Mouse (Mus musculus) lung, embryonic 14.5 days (tissue): ENCODE measurements around the gene Aldoc. TPM values are rescaled to one million over a fixed set of nuclear protein-coding genes. Genes with fewer than 3 reads are reported as not detected.

Experiments
- ATAC-seq: fragments of 200-750 bp; cut with Nextera tagmentation; 2 replicates; pipeline ENCODE4 v1.8.0; 2017; ENCODE audit warnings: mild to moderate bottlenecking, moderate TSS enrichment, moderate library complexity; ENCODE audit not compliant: insufficient read depth
- DNase-seq: peaks from one replicate; pipeline ENCODE4 v3.0.0-alpha.2; 2015
- H3K27ac ChIP-seq: fragments of 300-500 bp; sonication (generic); 2 replicates; pipeline ENCODE4 v1.5.1; 2014; ENCODE audit warnings: low read depth, mild to moderate bottlenecking, moderate library complexity
- H3K27me3 ChIP-seq: fragments of 300-500 bp; sonication (generic); 2 replicates; pipeline ENCODE4 v1.6.1; 2014; ENCODE audit warnings: low read length, control low read depth; ENCODE audit not compliant: insufficient read depth
- H3K36me3 ChIP-seq: fragments of 300-500 bp; sonication (generic); 2 replicates; pipeline ENCODE4 v1.6.1; 2014; ENCODE audit warnings: control low read depth; ENCODE audit not compliant: insufficient read depth
- H3K4me1 ChIP-seq: fragments of 300-500 bp; sonication (generic); 2 replicates; pipeline ENCODE4 v1.6.1; 2014; ENCODE audit warnings: antibody characterized with exemption, control low read depth; ENCODE audit not compliant: insufficient read depth
- H3K4me2 ChIP-seq: fragments of 300-500 bp; sonication (generic); 2 replicates; pipeline ENCODE4 v1.6.1; 2014; ENCODE audit warnings: mild to moderate bottlenecking
- H3K4me3 ChIP-seq: fragments of 300-500 bp; sonication (generic); 2 replicates; pipeline ENCODE4 v1.5.1; 2014; ENCODE audit warnings: low read depth, low read length
- H3K9ac ChIP-seq: fragments of 300-500 bp; sonication (generic); 2 replicates; pipeline ENCODE4 v1.6.1; 2014
- H3K9me3 ChIP-seq: fragments of 300-500 bp; sonication (generic); 2 replicates; pipeline ENCODE4 v1.6.1; 2016; ENCODE audit warnings: low read depth, low read length, control low read depth
- CTCF ChIP-seq: IDR thresholded peaks from 2 replicates; pipeline ENCODE4 v1.5.1; 2016; ENCODE audit warnings: antibody characterized with exemption, low read depth
- WGBS: fragments of 180-500 bp; shearing (Covaris S2); extraction: QIAGEN DNeasy Blood & Tissue Kit; methylation state at CpG from one replicate; pipeline ENCODE4 v1.1.7; 2014; 5-methylcytosine and 5-hydroxymethylcytosine counted together
- polyA plus RNA-seq: library from polyadenylated mRNA; unstranded; fragments of >200 nt; fragmentation: Nextera tagmentation; extraction: Ambion mirVana; gene quantifications from 2 replicates; pipeline ENCODE4 v1.2.1, GENCODE M21; 2014

The Aldoc gene
- polyA plus RNA-seq, 1 experiment from 2014 or later: 4.4 TPM

- Histone ChIP-seq H3K27ac (peak overlapping the region; percentile 43; the same call in 1 of the 2 replicates), H3K36me3 (peaks cover 55% of the 10 kb centered on the region), H3K9me3 (no peaks in the 10 kb centered on the region), H3K4me1 (peaks cover 7% of the 10 kb centered on the region; the same call in 1 of the 2 replicates), H3K27me3 (no peaks in the 10 kb centered on the region), H3K9ac (no peak overlapping the region), H3K4me2 (peak overlapping the region; percentile 42), H3K4me3 (no peak overlapping the region)
- DNase-seq (peak; percentile 68), ATAC-seq (0 out of 2 replicates have a peak, but pooled peaks have one; percentile 6)
- no peak for TF ChIP-seq CTCF
- 35% methylated on average over 2 of the region's 2 CpGs for WGBS
Observed at GRCm38 (mm10) chr11:78322076-78322831, 514 bp upstream of the Aldoc start.

GRCm38 (mm10) chr11:78324000-78324785, 1.4 kb downstream of the Aldoc start:
- 84% methylated on average over 15 of the region's 15 CpGs for WGBS
- H3K4me2 ChIP-seq: no peak overlapping the region
- no peak for TF ChIP-seq CTCF
- H3K9ac ChIP-seq: no peak overlapping the region
- no peaks in the 10 kb centered on the region for H3K9me3 ChIP-seq
- DNase-seq (no peak), ATAC-seq (no peak)
- no peaks in the 10 kb centered on the region for H3K27me3 ChIP-seq
- H3K36me3 ChIP-seq: peaks cover 36% of the 10 kb centered on the region
- H3K27ac ChIP-seq: no peak overlapping the region; the same call in 1 of the 2 replicates
- H3K4me3 ChIP-seq: no peak overlapping the region
- peaks cover 7% of the 10 kb centered on the region; the same call in 1 of the 2 replicates for H3K4me1 ChIP-seq

- H3K36me3 ChIP-seq: peaks cover 30% of the 10 kb centered on the region
- no peaks in the 10 kb centered on the region for H3K9me3 ChIP-seq
- peak; percentile 7; the same call in 1 of the 2 replicates for TF ChIP-seq CTCF
- no peak overlapping the region for H3K9ac ChIP-seq
- WGBS: 93% methylated on average over 12 of the region's 12 CpGs
- DNase-seq (no peak), ATAC-seq (no peak)
- H3K27me3 ChIP-seq: no peaks in the 10 kb centered on the region
- H3K4me2 ChIP-seq: no peak overlapping the region
- H3K4me3 ChIP-seq: no peak overlapping the region
- H3K27ac ChIP-seq: no peak overlapping the region
- H3K4me1 ChIP-seq: peaks cover 7% of the 10 kb centered on the region; the same call in 1 of the 2 replicates
Observed at GRCm38 (mm10) chr11:78324965-78325364, 2.2 kb downstream of the Aldoc start.

GRCm38 (mm10) chr11:78327215-78327614, 4.4 kb downstream of the Aldoc start:
- TF ChIP-seq CTCF: no peak
- no peak for ATAC-seq
- DNase-seq: no peak
- H3K27me3 ChIP-seq: no peaks in the 10 kb centered on the region
- no peak overlapping the region for H3K27ac ChIP-seq
- 86% methylated on average over 4 of the region's 4 CpGs for WGBS
- 0 out of 2 replicates have a peak, but pooled peaks cover 8% of the 10 kb centered on the region for H3K36me3 ChIP-seq
- no peaks in the 10 kb centered on the region for H3K9me3 ChIP-seq
- no peak overlapping the region for H3K4me2 ChIP-seq
- H3K4me3 ChIP-seq: peak overlapping the region; percentile 87; the same call in 1 of the 2 replicates
- H3K4me1 ChIP-seq: peaks cover 6% of the 10 kb centered on the region; the same call in 1 of the 2 replicates
- no peak overlapping the region for H3K9ac ChIP-seq

- 0 out of 2 replicates have a peak, but pooled peaks have one; percentile 3 for TF ChIP-seq CTCF
- Histone ChIP-seq H3K9me3 (no peaks in the 10 kb centered on the region), H3K4me2 (peak within 1 kb of the TSS; percentile 82), H3K4me3 (peak within 1 kb of the TSS; percentile 87), H3K4me1 (no peaks in the 10 kb centered on the region), H3K27ac (no peak within 1 kb of the TSS), H3K27me3 (no peaks in the 10 kb centered on the region), H3K36me3 (0 out of 2 replicates have a peak, but pooled peaks cover 2% of the 10 kb centered on the region), H3K9ac (peak within 1 kb of the TSS; percentile 84)
- ATAC-seq (peak; percentile 95), DNase-seq (peak; percentile 99)
- 9% methylated on average over 37 of the region's 37 CpGs for WGBS
Observed at GRCm38 (mm10) chr11:78327634-78328511, 5.1 kb downstream of the Aldoc start, which contains the start of gene Pigs. Gene Pigs (plus strand): TSS chr11:78328415.

- ATAC-seq: peak; percentile 72; the same call in 1 of the 2 replicates
- DNase-seq: no peak
- no peak for TF ChIP-seq CTCF
- Histone ChIP-seq H3K27ac (no peak overlapping the region), H3K9me3 (no peaks in the 10 kb centered on the region), H3K36me3 (0 out of 2 replicates have a peak, but pooled peaks cover 5% of the 10 kb centered on the region), H3K9ac (peak overlapping the region; percentile 84), H3K27me3 (no peaks in the 10 kb centered on the region), H3K4me1 (no peaks in the 10 kb centered on the region), H3K4me3 (peak overlapping the region; percentile 87), H3K4me2 (peak overlapping the region; percentile 82)
- under 1% methylated on average over 39 of the region's 41 CpGs for WGBS
Observed at GRCm38 (mm10) chr11:78328512-78329056, 5.8 kb downstream of the Aldoc start.
